Mouse (Mus musculus) ES-CJ7 (cell line): ENCODE results near the gene Ceacam10.

Experiments used
- DNase-seq: peaks from one replicate; pipeline ENCODE4 v3.0.0; 2011; ENCODE audit warnings: low read depth, low spot score

Ceacam10 gene

GRCm38 (mm10) chr7:24776918-24777317, at the start of gene Ceacam10:
TSS of gene Ceacam10 (plus strand) at chr7:24777206.
- DNase-seq, result peak; percentile 28

GRCm38 (mm10) chr7:24735970-24736670, 40.9 kb upstream of the Ceacam10 start:
- DNase-seq, result no peak

GRCm38 (mm10) chr7:24750695-24751094, 26.3 kb upstream of the Ceacam10 start:
- no peak for DNase-seq

- DNase-seq, result no peak
Observed at GRCm38 (mm10) chr7:24751610-24752009, 25.4 kb upstream of the Ceacam10 start.

- DNase-seq, result no peak
Observed at GRCm38 (mm10) chr7:24753476-24753875, 23.5 kb upstream of the Ceacam10 start.

GRCm38 (mm10) chr7:24758520-24758919, 18.5 kb upstream of the Ceacam10 start:
- no peak for DNase-seq

GRCm38 (mm10) chr7:24760211-24760610, 16.8 kb upstream of the Ceacam10 start, which contains the start of gene Cd177:
TSS of gene Cd177 (minus strand) at chr7:24760311.
- DNase-seq, result no peak

- DNase-seq, result no peak
Observed at GRCm38 (mm10) chr7:24761161-24761560, 15.8 kb upstream of the Ceacam10 start.

GRCm38 (mm10) chr7:24762574-24762973, 14.4 kb upstream of the Ceacam10 start:
- no peak for DNase-seq

- peak; percentile 39 for DNase-seq
Observed at GRCm38 (mm10) chr7:24771361-24771760, 5.6 kb upstream of the Ceacam10 start.

GRCm38 (mm10) chr7:24773942-24774535, 3.0 kb upstream of the Ceacam10 start:
- DNase-seq, result no peak

GRCm38 (mm10) chr7:24776145-24776544, 861 bp upstream of the Ceacam10 start:
- peak; percentile 43 for DNase-seq

GRCm38 (mm10) chr7:24797918-24798317, 20.9 kb downstream of the Ceacam10 start:
- peak; percentile 17 for DNase-seq

GRCm38 (mm10) chr7:24802149-24802767, 25.3 kb downstream of the Ceacam10 start:
- no peak for DNase-seq

- DNase-seq, result peak; percentile 12
Observed at GRCm38 (mm10) chr7:24804826-24805225, 27.8 kb downstream of the Ceacam10 start.

GRCm38 (mm10) chr7:24809041-24809440, 32.0 kb downstream of the Ceacam10 start:
- DNase-seq, result peak; percentile 95

- peak; percentile 85 for DNase-seq
Observed at GRCm38 (mm10) chr7:24817502-24817901, 40.5 kb downstream of the Ceacam10 start.

- DNase-seq, result no peak
Observed at GRCm38 (mm10) chr7:24824452-24824851, 47.4 kb downstream of the Ceacam10 start.

GRCm38 (mm10) chr7:24827181-24827580, 50.2 kb downstream of the Ceacam10 start:
- no peak for DNase-seq
